Mouse (Mus musculus) left cerebral cortex, adult 2 months (tissue): ENCODE results near the gene Olfr916. TPM values are rescaled to one million over a fixed set of nuclear protein-coding genes. Genes with fewer than 3 reads are reported as not detected.

Experiments used
- DNase-seq, 2 experiments: peaks; one replicate each; pipeline ENCODE4 v3.0.0; 2021 to 2022; ENCODE audit warnings: low spot score in 2 of 2, mixed read lengths in 1 of 2; ENCODE audit errors: extremely low spot score in 1 of 2
- H3K27ac ChIP-seq: fragments of 200-600 bp; 2 replicates; pipeline ENCODE4 v1.8.1; 2022
- H3K4me3 ChIP-seq: fragments of 200-600 bp; 2 replicates; pipeline ENCODE4 v1.8.1; 2022
- CTCF ChIP-seq: fragments of 200-600 bp; IDR thresholded peaks from 2 replicates; pipeline ENCODE4 v1.8.1; 2022; ENCODE audit warnings: antibody characterized with exemption, mild to moderate bottlenecking, moderate library complexity
- intact Hi-C: fragments of 180-260 bp; cut with DNase I; formaldehyde crosslinking; loops from one replicate; pipeline ENCODE4 v1.15.1; 2025
- long read RNA-seq, 2 experiments: library from polyadenylated mRNA; stranded (forward); transcript quantifications; one replicate each; pipeline ENCODE4 v2.0.0; 2021; ENCODE audit warnings: borderline mapping rate in 2 of 2
- total RNA-seq, 2 experiments: library from RNA; stranded (reverse); gene quantifications; 2 replicates each; pipeline ENCODE4 v1.2.3; 2021

Gene Olfr916
- total RNA-seq = not detected
- long read RNA-seq, experiment 1 = 0 reads
- long read RNA-seq, experiment 2 = 0 reads

DNA sequence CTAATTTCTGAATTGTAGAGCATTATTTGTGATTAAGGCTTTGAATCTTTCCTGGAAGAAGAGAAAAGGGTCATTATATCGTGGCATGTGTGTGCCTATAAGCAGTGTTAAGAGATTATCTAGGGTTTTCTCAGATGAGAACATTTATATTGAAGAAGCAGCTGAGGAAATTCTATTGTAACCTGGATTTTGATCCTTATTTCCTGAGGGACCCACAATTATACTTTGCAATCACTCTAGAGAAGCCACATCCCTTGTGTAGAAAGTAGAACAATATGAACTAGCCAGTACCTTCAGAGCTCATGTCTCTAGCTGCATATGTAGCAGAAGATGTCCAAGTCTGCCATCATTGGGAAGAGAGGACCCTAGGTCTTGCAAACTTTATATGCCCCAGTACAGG lies at the start of gene Olfr916:
TSS of gene Olfr916 (minus strand) at position 101 of the 400 bp plus-strand sequence.
- no peak for DNase-seq
- no peak within 1 kb of the TSS for H3K27ac ChIP-seq
- TF ChIP-seq CTCF = no peak
- no peak within 1 kb of the TSS for H3K4me3 ChIP-seq
- intact Hi-C loops = no loop called here

DNA sequence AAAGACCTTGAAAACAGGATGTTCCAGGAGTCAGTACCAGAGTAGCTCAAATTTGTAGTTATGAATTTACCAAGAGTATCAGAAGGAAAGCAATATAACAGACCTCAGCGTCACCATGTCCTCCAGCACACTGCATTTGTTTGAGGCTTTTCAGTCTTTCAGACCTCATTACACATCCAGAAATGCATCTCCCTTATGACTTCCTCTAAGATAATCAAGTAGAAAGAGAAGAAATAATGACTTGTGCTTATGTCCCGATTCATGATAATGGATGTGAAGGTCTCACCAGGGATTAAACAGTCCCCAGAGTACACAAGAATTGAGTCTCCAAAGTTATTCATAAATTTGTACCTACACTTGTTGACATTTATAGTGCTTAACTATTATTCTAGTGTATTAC lies 14.8 kb upstream of the Olfr916 start, which contains the start of gene Olfr918:
TSS of gene Olfr918 (minus strand) at position 101 of the 400 bp plus-strand sequence.
- no peak for DNase-seq
- Histone ChIP-seq H3K27ac (no peak within 1 kb of the TSS), H3K4me3 (no peak within 1 kb of the TSS)
- TF ChIP-seq CTCF = no peak
- intact Hi-C loops = no loop called here

DNA sequence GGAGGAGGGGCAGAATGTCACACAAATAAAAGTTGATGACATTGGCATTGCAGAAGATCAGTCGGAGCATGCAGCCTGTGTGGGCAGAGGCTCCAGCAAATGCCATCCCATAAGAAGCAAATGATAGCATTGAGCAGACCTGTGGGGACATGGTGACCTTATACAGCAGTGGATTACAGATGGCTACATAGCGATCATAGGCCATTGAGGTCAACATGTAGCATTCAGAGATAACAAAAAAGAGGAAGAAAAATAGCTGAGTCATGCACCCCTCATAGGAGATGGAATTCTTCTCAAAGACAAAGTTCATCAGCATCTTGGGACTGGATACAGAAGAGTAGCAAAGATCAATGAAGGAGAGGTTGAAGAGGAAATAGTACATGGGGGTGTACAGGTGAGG lies 13.2 kb upstream of the Olfr916 start:
- intact Hi-C loops = no loop called here
- no peak overlapping the region for H3K4me3 ChIP-seq
- no peak for TF ChIP-seq CTCF
- DNase-seq = no peak
- H3K27ac ChIP-seq = no peak overlapping the region

DNA sequence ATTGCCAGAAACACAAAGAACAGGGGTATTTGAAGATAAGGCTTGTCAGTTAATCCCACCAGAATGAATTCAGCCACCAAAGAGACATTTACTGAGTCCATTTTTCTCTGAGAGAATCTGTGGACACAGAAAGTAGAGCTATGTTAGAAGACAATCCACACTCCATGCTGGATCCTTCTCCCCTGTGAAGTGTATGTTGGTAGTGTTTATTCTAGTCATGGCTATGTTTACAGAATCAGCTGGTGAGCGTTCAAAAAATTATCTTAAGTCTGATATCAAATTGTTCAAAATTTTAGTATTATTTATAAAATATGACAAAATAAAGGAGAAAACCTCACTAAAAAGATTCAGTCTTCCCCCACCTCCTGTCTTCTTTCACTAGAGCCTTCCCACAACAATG lies 6.1 kb upstream of the Olfr916 start, which contains the start of gene Olfr917:
TSS of gene Olfr917 (minus strand) at position 101 of the 400 bp plus-strand sequence.
- intact Hi-C loops = loop anchor here (2.0 kb wide), 1 partner anchor 109 kb away; no protein-coding TSS in a partner anchor
- no peak within 1 kb of the TSS for H3K27ac ChIP-seq
- no peak within 1 kb of the TSS for H3K4me3 ChIP-seq
- no peak for DNase-seq
- TF ChIP-seq CTCF = no peak

DNA sequence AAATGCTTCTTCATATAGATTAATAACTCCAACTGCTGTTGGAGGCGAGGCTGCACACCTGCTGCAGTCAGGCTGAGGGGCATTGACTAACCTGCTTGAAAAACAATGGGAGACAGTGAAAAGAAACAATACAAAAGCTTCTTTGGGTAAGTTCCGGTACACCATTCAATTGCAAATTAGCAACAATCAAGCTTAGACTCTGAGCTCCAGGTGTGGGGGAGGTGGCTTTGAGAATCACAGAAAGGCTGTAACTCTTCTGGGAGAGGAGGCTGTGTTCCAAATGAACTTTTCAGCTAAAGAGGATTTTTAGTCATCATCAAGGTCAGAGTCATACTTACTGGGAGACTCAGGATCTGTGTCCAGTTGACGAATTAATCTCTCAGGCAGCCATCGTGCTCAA lies 27.3 kb downstream of the Olfr916 start:
- no peak for TF ChIP-seq CTCF
- intact Hi-C loops = no loop called here
- no peak for DNase-seq
- no peak overlapping the region for H3K4me3 ChIP-seq
- H3K27ac ChIP-seq = no peak overlapping the region

Other genes starting within 250 kb of the Olfr916 start
- gene Olfr901, start 230.4 kb downstream of the Olfr916 start, total RNA-seq = not detected
- not detected for gene Olfr902, start 212.2 kb downstream of the Olfr916 start, total RNA-seq
- not detected for gene Olfr904, start 196.7 kb downstream of the Olfr916 start, total RNA-seq
- not detected for gene Olfr905, start 188.8 kb downstream of the Olfr916 start, total RNA-seq
- not detected for gene Olfr906, start 172.8 kb downstream of the Olfr916 start, total RNA-seq
- gene Olfr907, start 164.1 kb downstream of the Olfr916 start, total RNA-seq = not detected
- gene Olfr911-ps1, start 138.3 kb downstream of the Olfr916 start, total RNA-seq = not detected
- gene Olfr910, start 122.0 kb downstream of the Olfr916 start, total RNA-seq = not detected
- not detected for gene Olfr912, start 79.7 kb downstream of the Olfr916 start, total RNA-seq
- not detected for gene Olfr913, start 67.1 kb downstream of the Olfr916 start, total RNA-seq
- gene Olfr914, start 54.8 kb downstream of the Olfr916 start, total RNA-seq = not detected
- not detected for gene Olfr917, start 6.0 kb upstream of the Olfr916 start, total RNA-seq
- not detected for gene Olfr918, start 14.7 kb upstream of the Olfr916 start, total RNA-seq
- gene Olfr919, start 43.8 kb upstream of the Olfr916 start, total RNA-seq = not detected
- 1 to 10 TPM; 7.6 to 9.1 TPM for gene Vwa5a, start 58.4 kb upstream of the Olfr916 start, total RNA-seq
- gene Olfr920, start 92.4 kb upstream of the Olfr916 start, total RNA-seq = not detected
- gene Olfr921, start 113.2 kb upstream of the Olfr916 start, total RNA-seq = not detected
- not detected for gene Olfr922, start 154.7 kb upstream of the Olfr916 start, total RNA-seq
- not detected for gene Olfr923, start 166.7 kb upstream of the Olfr916 start, total RNA-seq
- not detected for gene Olfr924, start 184.6 kb upstream of the Olfr916 start, total RNA-seq
- gene Olfr26, start 195.2 kb upstream of the Olfr916 start, total RNA-seq = not detected
- gene Olfr926, start 217.3 kb upstream of the Olfr916 start, total RNA-seq = not detected